10 mouse cellular contexts compared by ENCODE assay signal in the genomic region with DNA sequence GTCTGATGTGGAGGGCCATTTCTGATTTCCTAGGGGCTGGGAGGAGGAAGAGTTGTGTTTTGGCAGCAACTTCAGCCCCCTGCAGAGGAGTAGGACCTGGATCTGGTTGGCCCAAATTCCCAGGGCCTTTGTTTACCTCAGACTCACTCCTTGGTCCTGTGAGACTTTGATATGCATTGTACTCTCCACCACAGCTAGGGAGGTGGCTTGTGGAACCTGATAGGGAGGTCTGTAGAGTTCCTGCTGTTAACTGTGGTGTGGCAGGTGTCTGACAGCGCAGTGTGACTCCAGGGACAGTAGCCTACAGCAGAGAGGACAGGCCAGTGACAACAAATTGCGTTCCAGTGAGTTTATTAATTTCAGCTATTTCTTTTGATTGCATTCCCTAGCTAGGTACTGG. TPM values are rescaled to one million over a fixed set of nuclear protein-coding genes. Genes with fewer than 3 reads are reported as not detected.
DNase-seq lines count a peak whose midpoint lies in the region; ATAC-seq lines count a peak whose summit lies in the region.
"Had no signal": no experiment of that assay in that cellular context is flagged by ENCODE, and none has a peak within 500 bp of the region (broad histone marks: within the 10 kb centered on the region; RNA-seq: fewer than 3 reads in every experiment).

No protein-coding gene starts in this region.

- H3K9me3 ChIP-seq in forebrain, embryonic 13.5 days (replicated peaks), result no peaks in the 10 kb centered on the region
- H3K9me3 ChIP-seq in forebrain, embryonic 16.5 days (ENCODE audit: control insufficient read depth, low read length), result no peaks in the 10 kb centered on the region
- no peaks in the 10 kb centered on the region for H3K9me3 ChIP-seq in midbrain, embryonic 13.5 days
- H3K9me3 ChIP-seq in midbrain, embryonic 10.5 days (replicated peaks), result no peaks in the 10 kb centered on the region
- H3K9me3 ChIP-seq in limb, embryonic 13.5 days, result no peaks in the 10 kb centered on the region
- H3K9me3 ChIP-seq in stomach, embryonic 15.5 days, result no peaks in the 10 kb centered on the region

- no peak for ATAC-seq in forebrain, embryonic 13.5 days
- no peak for ATAC-seq in forebrain, embryonic 16.5 days
- ATAC-seq in midbrain, embryonic 13.5 days, result no peak
- no peak for ATAC-seq in limb, embryonic 13.5 days (ENCODE audit: low FRiP score, low read depth)
- ATAC-seq in stomach, embryonic 15.5 days (ENCODE audit: insufficient read depth, low FRiP score, low read depth), result peak; percentile 42; the same call in 1 of the 2 replicates
- ATAC-seq: intestine, postnatal 0 days had no signal

- H3K36me3 ChIP-seq in forebrain, embryonic 13.5 days (ENCODE audit: poor library complexity, severe bottlenecking), result peaks cover 4% of the 10 kb centered on the region
- no peaks in the 10 kb centered on the region for H3K36me3 ChIP-seq in forebrain, embryonic 16.5 days (ENCODE audit: control insufficient read depth, insufficient read depth)
- peaks cover 5% of the 10 kb centered on the region for H3K36me3 ChIP-seq in midbrain, embryonic 13.5 days
- peaks cover 6% of the 10 kb centered on the region for H3K36me3 ChIP-seq in midbrain, embryonic 10.5 days
- H3K36me3 ChIP-seq in limb, embryonic 13.5 days, result peaks cover 8% of the 10 kb centered on the region
- H3K36me3 ChIP-seq in stomach, embryonic 15.5 days, result peaks cover 3% of the 10 kb centered on the region; the same call in 1 of the 2 replicates

- peak overlapping the region; percentile 9; the same call in 1 of the 2 replicates for H3K9ac ChIP-seq in forebrain, embryonic 13.5 days
- no peak overlapping the region for H3K9ac ChIP-seq in forebrain, embryonic 16.5 days (replicated peaks; ENCODE audit: low read depth, low read length)
- H3K9ac ChIP-seq in midbrain, embryonic 13.5 days (replicated peaks), result no peak overlapping the region
- no peak overlapping the region; the same call in 1 of the 2 replicates for H3K9ac ChIP-seq in limb, embryonic 13.5 days
- no peak overlapping the region for H3K9ac ChIP-seq in stomach, embryonic 15.5 days

- no peak for DNase-seq in midbrain, embryonic 10.5 days (ENCODE audit: low spot score)
- DNase-seq in adrenal gland, adult 2 months, result no peak
- no peak for DNase-seq in yolk sac, embryonic 10.5 days (ENCODE audit: low spot score)
- DNase-seq: lung, postnatal 14 days had no signal

- no peak overlapping the region for H3K4me3 ChIP-seq in forebrain, embryonic 13.5 days
- H3K4me3 ChIP-seq in forebrain, embryonic 16.5 days (replicated peaks; ENCODE audit: low read length), result no peak overlapping the region
- H3K4me3 ChIP-seq in midbrain, embryonic 13.5 days (replicated peaks), result no peak overlapping the region
- no peak overlapping the region for H3K4me3 ChIP-seq in midbrain, embryonic 10.5 days
- no peak overlapping the region for H3K4me3 ChIP-seq in limb, embryonic 13.5 days
- no peak overlapping the region for H3K4me3 ChIP-seq in stomach, embryonic 15.5 days (replicated peaks)

- WGBS in forebrain, embryonic 13.5 days, result 47% methylated on average over 2 of the region's 2 CpGs
- 49% methylated on average over 2 of the region's 2 CpGs for WGBS in forebrain, embryonic 16.5 days
- WGBS in midbrain, embryonic 13.5 days, result 42% methylated on average over 2 of the region's 2 CpGs
- 34% methylated on average over 2 of the region's 2 CpGs for WGBS in midbrain, embryonic 10.5 days
- WGBS in limb, embryonic 13.5 days, result 40% methylated on average over 2 of the region's 2 CpGs
- WGBS in stomach, embryonic 15.5 days, result 61% methylated on average over 2 of the region's 2 CpGs

- H3K27me3 ChIP-seq in forebrain, embryonic 13.5 days, result no peaks in the 10 kb centered on the region
- no peaks in the 10 kb centered on the region for H3K27me3 ChIP-seq in forebrain, embryonic 16.5 days (replicated peaks; ENCODE audit: control insufficient read depth, insufficient read depth, low read length)
- H3K27me3 ChIP-seq in midbrain, embryonic 13.5 days, result no peaks in the 10 kb centered on the region
- no peaks in the 10 kb centered on the region for H3K27me3 ChIP-seq in midbrain, embryonic 10.5 days (ENCODE audit: low read depth, poor library complexity, severe bottlenecking)
- no peaks in the 10 kb centered on the region for H3K27me3 ChIP-seq in limb, embryonic 13.5 days
- H3K27me3 ChIP-seq in stomach, embryonic 15.5 days (replicated peaks), result no peaks in the 10 kb centered on the region

- no peak overlapping the region for H3K4me2 ChIP-seq in forebrain, embryonic 13.5 days
- no peak overlapping the region for H3K4me2 ChIP-seq in forebrain, embryonic 16.5 days (ENCODE audit: low read length)
- 0 out of 2 replicates have a peak overlapping the region, but pooled peaks have one; percentile 78 for H3K4me2 ChIP-seq in midbrain, embryonic 13.5 days (replicated peaks)
- H3K4me2 ChIP-seq in limb, embryonic 13.5 days (replicated peaks), result peak overlapping the region; percentile 89; the same call in 1 of the 2 replicates
- no peak overlapping the region for H3K4me2 ChIP-seq in stomach, embryonic 15.5 days

- H3K4me1 ChIP-seq in forebrain, embryonic 13.5 days, result peaks cover 26% of the 10 kb centered on the region
- H3K4me1 ChIP-seq in forebrain, embryonic 16.5 days (replicated peaks; ENCODE audit: control insufficient read depth, insufficient read depth, low read length), result peaks cover 26% of the 10 kb centered on the region
- peaks cover 33% of the 10 kb centered on the region for H3K4me1 ChIP-seq in midbrain, embryonic 13.5 days (replicated peaks)
- H3K4me1 ChIP-seq in midbrain, embryonic 10.5 days, result peaks cover 39% of the 10 kb centered on the region
- peaks cover 29% of the 10 kb centered on the region for H3K4me1 ChIP-seq in limb, embryonic 13.5 days
- H3K4me1 ChIP-seq in stomach, embryonic 15.5 days, result peaks cover 12% of the 10 kb centered on the region

- H3K27ac ChIP-seq in forebrain, embryonic 13.5 days, result no peak overlapping the region
- no peak overlapping the region for H3K27ac ChIP-seq in forebrain, embryonic 16.5 days (ENCODE audit: low read length)
- H3K27ac ChIP-seq in midbrain, embryonic 13.5 days, result no peak overlapping the region
- H3K27ac ChIP-seq in midbrain, embryonic 10.5 days (replicated peaks), result no peak overlapping the region
- no peak overlapping the region for H3K27ac ChIP-seq in limb, embryonic 13.5 days
- H3K27ac ChIP-seq in stomach, embryonic 15.5 days, result no peak overlapping the region

RNA-seq across cellular contexts. Expression of gene Uhrf1bp1, which starts 2.9 kb away (rescaled TPM):
- 4.7 and 5.5 TPM in 2 replicates for polyA plus RNA-seq in forebrain, embryonic 13.5 days (2015; fragmentation: Nextera tagmentation; extraction: Ambion mirVana)
- polyA plus RNA-seq in forebrain, embryonic 16.5 days (2015; fragmentation: Nextera tagmentation; extraction: Ambion mirVana), result 6.6 and 6.8 TPM in 2 replicates
- polyA plus RNA-seq in midbrain, embryonic 13.5 days (2015; fragmentation: Nextera tagmentation; extraction: Ambion mirVana), result 6.6 and 7.3 TPM in 2 replicates
- 6.3 and 6.6 TPM in 2 replicates for polyA plus RNA-seq in midbrain, embryonic 10.5 days (2016; fragmentation: Nextera tagmentation; extraction: Ambion mirVana)
- 6.7 and 7.5 TPM in 2 replicates for polyA plus RNA-seq in limb, embryonic 13.5 days (2015; fragmentation: Nextera tagmentation; extraction: Ambion mirVana)
- 3.8 and 5.3 TPM in 2 replicates for polyA plus RNA-seq in stomach, embryonic 15.5 days (2015; fragmentation: Nextera tagmentation; extraction: Ambion mirVana)
- 10 to 100 TPM; 25.2 to 38.7 TPM for total RNA-seq in adrenal gland, adult 2 months (2021)
- polyA plus RNA-seq in adrenal gland, adult 2 months (2012; rRNA removed), result 14.1 and 15.0 TPM in 2 replicates

RNA-seq across cellular contexts. Expression of gene Snrpc, which starts 21.2 kb away (rescaled TPM):
- 381 and 396 TPM in 2 replicates for polyA plus RNA-seq in forebrain, embryonic 13.5 days (2015; fragmentation: Nextera tagmentation; extraction: Ambion mirVana)
- polyA plus RNA-seq in forebrain, embryonic 16.5 days (2015; fragmentation: Nextera tagmentation; extraction: Ambion mirVana), result 255 and 264 TPM in 2 replicates
- 304 and 309 TPM in 2 replicates for polyA plus RNA-seq in midbrain, embryonic 13.5 days (2015; fragmentation: Nextera tagmentation; extraction: Ambion mirVana)
- polyA plus RNA-seq in midbrain, embryonic 10.5 days (2016; fragmentation: Nextera tagmentation; extraction: Ambion mirVana), result 403 and 447 TPM in 2 replicates
- 355 and 358 TPM in 2 replicates for polyA plus RNA-seq in limb, embryonic 13.5 days (2015; fragmentation: Nextera tagmentation; extraction: Ambion mirVana)
- polyA plus RNA-seq in stomach, embryonic 15.5 days (2015; fragmentation: Nextera tagmentation; extraction: Ambion mirVana), result 247 and 276 TPM in 2 replicates
- 10 to 100 TPM; 74.5 to 79.8 TPM for total RNA-seq in adrenal gland, adult 2 months (2021)
- 180 and 188 TPM in 2 replicates for polyA plus RNA-seq in adrenal gland, adult 2 months (2012; rRNA removed)

RNA-seq across cellular contexts. Expression of gene D17Wsu92e, which starts 38.7 kb away (rescaled TPM):
- polyA plus RNA-seq in forebrain, embryonic 13.5 days (2015; fragmentation: Nextera tagmentation; extraction: Ambion mirVana), result 9.1 and 11.3 TPM in 2 replicates
- 11.9 and 12.4 TPM in 2 replicates for polyA plus RNA-seq in forebrain, embryonic 16.5 days (2015; fragmentation: Nextera tagmentation; extraction: Ambion mirVana)
- 9.6 and 9.7 TPM in 2 replicates for polyA plus RNA-seq in midbrain, embryonic 13.5 days (2015; fragmentation: Nextera tagmentation; extraction: Ambion mirVana)
- polyA plus RNA-seq in midbrain, embryonic 10.5 days (2016; fragmentation: Nextera tagmentation; extraction: Ambion mirVana), result 11.1 and 12.1 TPM in 2 replicates
- polyA plus RNA-seq in limb, embryonic 13.5 days (2015; fragmentation: Nextera tagmentation; extraction: Ambion mirVana), result 18.1 and 18.2 TPM in 2 replicates
- polyA plus RNA-seq in stomach, embryonic 15.5 days (2015; fragmentation: Nextera tagmentation; extraction: Ambion mirVana), result 20.0 and 23.1 TPM in 2 replicates
- 100 to 1,000 TPM; 159 to 164 TPM for total RNA-seq in adrenal gland, adult 2 months (2021)
- polyA plus RNA-seq in adrenal gland, adult 2 months (2012; rRNA removed), result 113 and 145 TPM in 2 replicates

RNA-seq across cellular contexts. Expression of gene Anks1, which starts 50.0 kb away (rescaled TPM):
- 45.2 and 49.8 TPM in 2 replicates for polyA plus RNA-seq in forebrain, embryonic 13.5 days (2015; fragmentation: Nextera tagmentation; extraction: Ambion mirVana)
- 27.8 and 36.5 TPM in 2 replicates for polyA plus RNA-seq in forebrain, embryonic 16.5 days (2015; fragmentation: Nextera tagmentation; extraction: Ambion mirVana)
- 67.3 and 70.5 TPM in 2 replicates for polyA plus RNA-seq in midbrain, embryonic 13.5 days (2015; fragmentation: Nextera tagmentation; extraction: Ambion mirVana)
- 19.3 and 31.9 TPM in 2 replicates for polyA plus RNA-seq in midbrain, embryonic 10.5 days (2016; fragmentation: Nextera tagmentation; extraction: Ambion mirVana)
- 14.1 and 16.5 TPM in 2 replicates for polyA plus RNA-seq in limb, embryonic 13.5 days (2015; fragmentation: Nextera tagmentation; extraction: Ambion mirVana)
- 14.9 and 18.4 TPM in 2 replicates for polyA plus RNA-seq in stomach, embryonic 15.5 days (2015; fragmentation: Nextera tagmentation; extraction: Ambion mirVana)
- total RNA-seq in adrenal gland, adult 2 months (2021), result 10 to 100 TPM; 23.5 to 24.9 TPM
- 41.3 and 44.8 TPM in 2 replicates for polyA plus RNA-seq in adrenal gland, adult 2 months (2012; rRNA removed)

RNA-seq across cellular contexts. Expression of gene Taf11, which starts 50.5 kb away (rescaled TPM):
- 83.4 and 87.1 TPM in 2 replicates for polyA plus RNA-seq in forebrain, embryonic 13.5 days (2015; fragmentation: Nextera tagmentation; extraction: Ambion mirVana)
- polyA plus RNA-seq in forebrain, embryonic 16.5 days (2015; fragmentation: Nextera tagmentation; extraction: Ambion mirVana), result 67.1 and 72.7 TPM in 2 replicates
- polyA plus RNA-seq in midbrain, embryonic 13.5 days (2015; fragmentation: Nextera tagmentation; extraction: Ambion mirVana), result 86.0 and 87.8 TPM in 2 replicates
- polyA plus RNA-seq in midbrain, embryonic 10.5 days (2016; fragmentation: Nextera tagmentation; extraction: Ambion mirVana), result 95.5 and 96.3 TPM in 2 replicates
- 81.0 and 90.6 TPM in 2 replicates for polyA plus RNA-seq in limb, embryonic 13.5 days (2015; fragmentation: Nextera tagmentation; extraction: Ambion mirVana)
- 56.3 and 62.4 TPM in 2 replicates for polyA plus RNA-seq in stomach, embryonic 15.5 days (2015; fragmentation: Nextera tagmentation; extraction: Ambion mirVana)
- total RNA-seq in adrenal gland, adult 2 months (2021), result 10 to 100 TPM; 17.7 to 30.9 TPM
- polyA plus RNA-seq in adrenal gland, adult 2 months (2012; rRNA removed), result 7.4 and 8.3 TPM in 2 replicates

Comparison
In these comparisons a context has a peak if more than half of its experiments do, and no peak if none do; other contexts are left out.
1. H3K4me2 ChIP-seq: peak in midbrain, embryonic 13.5 days (single experiment) and limb, embryonic 13.5 days (single experiment); none in forebrain, embryonic 13.5 days (single experiment), forebrain, embryonic 16.5 days (single experiment) and stomach, embryonic 15.5 days (single experiment).